Mouse (Mus musculus) liver, adult 2 months (tissue): ENCODE measurements around the gene Zbtb7b.

Experiments used
- CTCF ChIP-seq: fragments of 200-500 bp; IDR thresholded peaks from 2 replicates; pipeline ENCODE4 v1.5.1; 2011; ENCODE audit warnings: low read depth, low read length, control low read depth
- POLR2A ChIP-seq: fragments of 200-500 bp; IDR thresholded peaks from 2 replicates; pipeline ENCODE4 v1.6.1; 2011; ENCODE audit warnings: low read length, control low read depth; ENCODE audit not compliant: insufficient read depth; ENCODE audit errors: extremely low read depth

DNA sequence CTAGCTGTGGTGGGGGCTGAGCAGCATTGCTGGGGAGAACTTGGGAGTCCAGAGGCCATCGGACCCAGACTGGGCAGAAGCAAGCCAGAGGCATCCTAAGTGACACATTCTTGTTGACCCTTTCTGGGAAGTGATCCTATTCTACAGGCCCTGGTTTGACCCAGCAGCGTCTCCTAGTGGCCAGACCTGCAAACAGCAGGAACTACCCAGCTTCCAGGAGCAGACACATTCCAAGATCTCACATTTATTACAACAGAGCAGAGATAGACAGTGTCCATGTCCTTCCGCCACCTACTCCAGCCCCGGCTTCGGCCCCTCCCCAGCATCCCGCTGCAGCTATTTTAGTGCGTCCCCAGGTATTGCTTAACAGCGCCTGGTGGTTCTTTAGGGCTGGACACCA is 55.2 kb downstream of the Zbtb7b start:
- TF ChIP-seq CTCF, result peak; percentile 90
- TF ChIP-seq POLR2A, result no peak
